Mouse (Mus musculus) forebrain, embryonic 12.5 days (tissue): ENCODE data around the gene Nol4l. TPM values are rescaled to one million over a fixed set of nuclear protein-coding genes. Genes with fewer than 3 reads are reported as not detected.
A peak's percentile ranks its signal among the peaks of the same experiment; 100 is the strongest.
"Not testable (repeated sequence)": the region's sequence is repeated elsewhere in the genome, so short reads cannot be mapped to it uniquely, and the experiment has no call there.

Experiments used
- ATAC-seq: fragments of 200-750 bp; cut with Nextera tagmentation; 2 replicates; pipeline ENCODE4 v1.8.0; 2017; ENCODE audit warnings: moderate TSS enrichment; ENCODE audit not compliant: low FRiP score
- H3K27ac ChIP-seq: fragments of 300-500 bp; sonication (generic); 2 replicates; pipeline ENCODE4 v1.5.1; 2016; ENCODE audit warnings: mild to moderate bottlenecking
- H3K27me3 ChIP-seq: fragments of 300-500 bp; sonication (generic); 2 replicates; pipeline ENCODE4 v1.6.1; 2016; ENCODE audit warnings: mild to moderate bottlenecking
- H3K36me3 ChIP-seq: fragments of 300-500 bp; sonication (generic); replicated peaks from 2 replicates; pipeline ENCODE4 v1.6.1; 2016; ENCODE audit warnings: mild to moderate bottlenecking
- H3K4me1 ChIP-seq: fragments of 300-500 bp; sonication (generic); 2 replicates; pipeline ENCODE4 v1.6.1; 2016
- H3K4me2 ChIP-seq: fragments of 300-500 bp; sonication (generic); 2 replicates; pipeline ENCODE4 v1.6.1; 2016; ENCODE audit warnings: mild to moderate bottlenecking, moderate library complexity
- H3K4me3 ChIP-seq: fragments of 300-500 bp; sonication (generic); replicated peaks from 2 replicates; pipeline ENCODE4 v1.5.1; 2016; ENCODE audit warnings: mild to moderate bottlenecking
- H3K9ac ChIP-seq: fragments of 300-500 bp; sonication (generic); 2 replicates; pipeline ENCODE4 v1.6.1; 2016; ENCODE audit warnings: mild to moderate bottlenecking
- H3K9me3 ChIP-seq: fragments of 300-500 bp; sonication (generic); 2 replicates; pipeline ENCODE4 v1.6.1; 2016
- WGBS: fragments of 180-500 bp; shearing (Covaris S2); methylation state at CpG from one replicate; pipeline ENCODE4 v1.1.7; 2016; 5-methylcytosine and 5-hydroxymethylcytosine counted together
- polyA plus RNA-seq: library from polyadenylated mRNA; unstranded; fragments of >200 nt; fragmentation: Nextera tagmentation; extraction: Ambion mirVana; gene quantifications from 2 replicates; pipeline ENCODE4 v1.2.1, GENCODE M21; 2016

The Nol4l gene
- polyA plus RNA-seq, 1 experiment from 2014 or later, result 31.4 TPM

DNA sequence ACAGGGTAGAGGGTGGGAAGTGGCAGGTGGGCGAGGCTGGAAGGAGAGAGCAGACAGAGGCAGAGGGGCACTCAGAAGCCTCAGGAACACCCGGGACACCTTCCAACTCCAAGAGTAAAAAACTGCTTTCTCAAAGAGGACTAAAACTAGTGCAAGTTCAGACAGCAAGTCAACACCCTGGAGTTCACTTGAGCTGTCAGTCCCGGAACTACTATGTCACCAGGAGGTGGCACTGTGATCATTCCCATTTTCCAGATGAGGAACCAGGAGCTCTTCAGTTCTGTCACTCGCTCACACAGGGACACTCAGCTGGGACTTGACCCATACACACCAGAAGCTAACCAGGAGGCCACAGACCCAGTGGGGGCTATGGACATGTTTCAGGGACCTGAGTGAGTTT, 30.6 kb downstream of the Nol4l start:
- ATAC-seq, result no peak
- no peak overlapping the region for H3K4me3 ChIP-seq
- H3K4me2 ChIP-seq, result no peak overlapping the region
- WGBS, result 58% methylated on average over 4 of the region's 4 CpGs
- peaks cover 16% of the 10 kb centered on the region; the same call in 1 of the 2 replicates for H3K27me3 ChIP-seq
- H3K4me1 ChIP-seq, result peaks cover 36% of the 10 kb centered on the region
- no peaks in the 10 kb centered on the region for H3K9me3 ChIP-seq
- H3K36me3 ChIP-seq, result no peaks in the 10 kb centered on the region
- H3K27ac ChIP-seq, result no peak overlapping the region
- H3K9ac ChIP-seq, result no peak overlapping the region

DNA sequence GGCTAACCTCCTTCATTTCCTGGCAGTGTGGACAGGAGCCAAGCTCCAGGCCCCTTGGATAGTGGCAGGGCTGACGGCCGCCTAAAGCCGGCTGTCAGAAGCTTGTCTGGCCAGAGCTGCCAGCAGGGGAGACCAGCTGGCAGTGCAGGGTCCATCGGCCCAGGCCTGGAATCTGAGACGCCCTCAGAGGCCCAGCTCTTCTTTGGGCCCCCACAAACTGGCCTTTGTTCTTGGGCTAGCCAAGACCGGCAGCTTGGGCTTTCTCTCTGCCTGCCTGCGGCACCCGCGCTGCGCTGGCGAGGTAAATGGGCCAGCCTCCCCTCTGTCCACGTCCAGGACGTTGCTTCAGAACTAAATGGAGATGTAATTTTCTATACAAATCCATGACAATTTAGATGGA, 32.9 kb downstream of the Nol4l start:
- no peak overlapping the region for H3K4me3 ChIP-seq
- peak overlapping the region; percentile 89 for H3K27ac ChIP-seq
- peak; percentile 42 for ATAC-seq
- H3K36me3 ChIP-seq, result no peaks in the 10 kb centered on the region
- H3K9me3 ChIP-seq, result no peaks in the 10 kb centered on the region
- peaks cover 28% of the 10 kb centered on the region; the same call in 1 of the 2 replicates for H3K27me3 ChIP-seq
- no peak overlapping the region; the same call in 1 of the 2 replicates for H3K9ac ChIP-seq
- H3K4me1 ChIP-seq, result peaks cover 55% of the 10 kb centered on the region
- 6% methylated on average over 13 of the region's 13 CpGs for WGBS
- peak overlapping the region; percentile 5; the same call in 1 of the 2 replicates for H3K4me2 ChIP-seq

- no peak for ATAC-seq
- H3K4me2 ChIP-seq, result no peak overlapping the region
- peak overlapping the region; percentile 89 for H3K27ac ChIP-seq
- WGBS, result 86% methylated on average over 6 of the region's 6 CpGs
- H3K4me1 ChIP-seq, result peaks cover 61% of the 10 kb centered on the region
- H3K27me3 ChIP-seq, result peaks cover 34% of the 10 kb centered on the region
- no peaks in the 10 kb centered on the region for H3K36me3 ChIP-seq
- H3K4me3 ChIP-seq, result no peak overlapping the region
- no peaks in the 10 kb centered on the region for H3K9me3 ChIP-seq
- H3K9ac ChIP-seq, result no peak overlapping the region; the same call in 1 of the 2 replicates
These were observed 33.5 kb downstream of the Nol4l start for GRCm38 (mm10) chr2:153496301-153496700.

DNA sequence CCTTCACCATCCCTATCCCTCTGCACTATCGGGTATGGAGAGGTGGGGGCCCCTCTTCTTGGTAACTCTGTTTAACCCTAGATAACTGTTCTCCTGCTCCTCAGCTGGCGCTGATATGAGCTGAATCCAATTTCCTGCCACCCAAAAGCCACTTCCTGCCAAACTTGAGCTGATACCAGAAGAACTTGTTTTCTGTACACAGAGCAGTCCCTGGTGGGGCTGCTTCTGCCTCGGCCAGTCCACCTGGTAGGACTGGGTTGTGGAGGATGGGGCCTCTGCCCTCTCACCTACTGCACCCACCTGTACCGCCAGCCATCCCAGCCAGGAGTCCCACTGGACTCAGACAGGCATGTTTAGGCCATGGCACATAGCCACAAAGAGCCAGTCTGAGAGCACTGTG, 34.0 kb downstream of the Nol4l start:
- Histone ChIP-seq H3K4me3 (no peak overlapping the region), H3K27me3 (peaks cover 39% of the 10 kb centered on the region), H3K36me3 (no peaks in the 10 kb centered on the region), H3K9me3 (no peaks in the 10 kb centered on the region), H3K9ac (peak overlapping the region; percentile 25; the same call in 1 of the 2 replicates), H3K27ac (peak overlapping the region; percentile 89; the same call in 1 of the 2 replicates), H3K4me2 (no peak overlapping the region), H3K4me1 (peaks cover 66% of the 10 kb centered on the region)
- WGBS, result 86% methylated on average over 4 of the region's 4 CpGs
- no peak for ATAC-seq

DNA sequence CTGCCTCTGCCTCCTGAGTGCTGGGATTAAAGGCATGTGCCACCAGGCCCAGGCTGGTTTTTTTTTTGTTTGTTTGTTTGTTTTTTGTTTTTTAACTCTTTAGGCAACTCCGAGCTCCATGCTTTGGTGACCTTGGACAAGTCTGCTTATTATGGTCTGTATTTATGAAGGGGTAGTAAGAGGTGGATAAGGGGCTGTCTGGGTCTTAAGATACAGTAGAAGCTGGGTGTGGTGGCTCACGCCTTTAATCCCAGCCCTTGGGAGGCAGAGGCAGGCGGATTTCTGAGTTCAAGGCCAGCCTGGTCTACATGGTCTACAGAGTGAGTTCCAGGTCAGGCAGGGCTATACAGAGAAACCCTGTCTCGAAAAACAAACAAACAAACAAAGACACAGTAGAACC, 34.4 kb downstream of the Nol4l start:
- peaks cover 42% of the 10 kb centered on the region for H3K27me3 ChIP-seq
- H3K4me2 ChIP-seq, H3K27ac ChIP-seq, H3K9me3 ChIP-seq, H3K36me3 ChIP-seq, ATAC-seq, H3K4me3 ChIP-seq, H3K9ac ChIP-seq: not testable (repeated sequence)
- WGBS, result 95% methylated on average over 4 of the region's 4 CpGs
- H3K4me1 ChIP-seq, result peaks cover 70% of the 10 kb centered on the region

DNA sequence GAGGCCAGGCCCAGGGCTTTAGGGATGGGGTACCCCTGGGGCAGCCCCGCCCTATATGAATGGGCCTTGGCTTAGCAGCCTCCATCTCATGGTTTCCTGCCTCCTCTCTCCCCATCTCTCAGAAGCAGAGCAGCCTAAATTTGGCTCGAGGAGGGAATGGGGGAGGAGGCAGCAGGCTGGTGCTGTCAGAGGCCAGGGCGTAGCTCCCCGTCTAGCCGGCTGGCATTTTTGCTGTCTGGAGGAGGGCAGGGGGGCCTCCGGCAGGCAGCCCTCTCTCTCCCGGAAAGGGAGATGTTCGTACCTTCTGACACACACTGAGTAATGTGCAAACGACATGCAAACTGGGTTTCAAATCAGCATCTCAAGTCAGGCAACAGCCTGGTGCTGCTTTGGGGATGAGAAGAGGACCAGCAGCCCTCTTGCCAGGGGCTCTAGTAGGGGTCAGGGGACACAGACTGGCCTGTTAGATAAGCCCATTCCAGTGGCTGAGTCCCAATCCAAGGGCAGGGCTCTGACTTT, 35.4 kb downstream of the Nol4l start:
- WGBS, result 27% methylated on average over 9 of the region's 9 CpGs
- H3K4me2 ChIP-seq, result peak overlapping the region; percentile 25
- H3K9me3 ChIP-seq, result no peaks in the 10 kb centered on the region
- no peak overlapping the region for H3K4me3 ChIP-seq
- H3K27ac ChIP-seq, result peak overlapping the region; percentile 97
- H3K27me3 ChIP-seq, result peaks cover 51% of the 10 kb centered on the region
- H3K4me1 ChIP-seq, result peaks cover 71% of the 10 kb centered on the region
- H3K9ac ChIP-seq, result peak overlapping the region; percentile 14; the same call in 1 of the 2 replicates
- ATAC-seq, result no peak
- no peaks in the 10 kb centered on the region for H3K36me3 ChIP-seq

- H3K4me1 ChIP-seq, result peaks cover 71% of the 10 kb centered on the region
- ATAC-seq, result no peak
- H3K4me2 ChIP-seq, result peak overlapping the region; percentile 25
- H3K9ac ChIP-seq, result peak overlapping the region; percentile 14; the same call in 1 of the 2 replicates
- H3K36me3 ChIP-seq, result no peaks in the 10 kb centered on the region
- H3K27ac ChIP-seq, result peak overlapping the region; percentile 97
- H3K27me3 ChIP-seq, result peaks cover 50% of the 10 kb centered on the region
- WGBS, result 15% methylated on average over 6 of the region's 6 CpGs
- no peaks in the 10 kb centered on the region for H3K9me3 ChIP-seq
- H3K4me3 ChIP-seq, result no peak overlapping the region
These were observed 35.9 kb downstream of the Nol4l start for GRCm38 (mm10) chr2:153493781-153494292.

DNA sequence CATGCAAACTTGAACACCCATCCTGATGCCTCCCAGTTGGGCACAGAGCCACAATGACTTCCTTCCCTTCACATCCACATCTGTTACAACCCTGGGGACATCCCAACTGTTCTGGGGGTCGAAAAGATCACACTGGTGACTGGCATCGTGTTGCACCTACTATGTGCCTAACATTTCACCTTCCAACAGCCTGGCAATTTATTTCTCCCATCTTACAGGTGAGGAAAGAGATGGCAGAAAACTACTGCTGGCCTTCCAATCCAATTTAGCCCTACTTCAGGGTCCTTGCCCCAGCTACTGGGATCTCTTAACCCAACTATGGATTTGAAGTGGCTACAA, 36.4 kb downstream of the Nol4l start:
- peak overlapping the region; percentile 95 for H3K4me2 ChIP-seq
- peaks cover 47% of the 10 kb centered on the region for H3K27me3 ChIP-seq
- H3K9ac ChIP-seq, result peak overlapping the region; percentile 77
- WGBS, result 32% methylated on average over 2 of the region's 2 CpGs
- H3K4me1 ChIP-seq, result peaks cover 71% of the 10 kb centered on the region
- ATAC-seq, result no peak
- peak overlapping the region; percentile 62 for H3K4me3 ChIP-seq
- no peaks in the 10 kb centered on the region for H3K36me3 ChIP-seq
- H3K9me3 ChIP-seq, result no peaks in the 10 kb centered on the region
- peak overlapping the region; percentile 97 for H3K27ac ChIP-seq

DNA sequence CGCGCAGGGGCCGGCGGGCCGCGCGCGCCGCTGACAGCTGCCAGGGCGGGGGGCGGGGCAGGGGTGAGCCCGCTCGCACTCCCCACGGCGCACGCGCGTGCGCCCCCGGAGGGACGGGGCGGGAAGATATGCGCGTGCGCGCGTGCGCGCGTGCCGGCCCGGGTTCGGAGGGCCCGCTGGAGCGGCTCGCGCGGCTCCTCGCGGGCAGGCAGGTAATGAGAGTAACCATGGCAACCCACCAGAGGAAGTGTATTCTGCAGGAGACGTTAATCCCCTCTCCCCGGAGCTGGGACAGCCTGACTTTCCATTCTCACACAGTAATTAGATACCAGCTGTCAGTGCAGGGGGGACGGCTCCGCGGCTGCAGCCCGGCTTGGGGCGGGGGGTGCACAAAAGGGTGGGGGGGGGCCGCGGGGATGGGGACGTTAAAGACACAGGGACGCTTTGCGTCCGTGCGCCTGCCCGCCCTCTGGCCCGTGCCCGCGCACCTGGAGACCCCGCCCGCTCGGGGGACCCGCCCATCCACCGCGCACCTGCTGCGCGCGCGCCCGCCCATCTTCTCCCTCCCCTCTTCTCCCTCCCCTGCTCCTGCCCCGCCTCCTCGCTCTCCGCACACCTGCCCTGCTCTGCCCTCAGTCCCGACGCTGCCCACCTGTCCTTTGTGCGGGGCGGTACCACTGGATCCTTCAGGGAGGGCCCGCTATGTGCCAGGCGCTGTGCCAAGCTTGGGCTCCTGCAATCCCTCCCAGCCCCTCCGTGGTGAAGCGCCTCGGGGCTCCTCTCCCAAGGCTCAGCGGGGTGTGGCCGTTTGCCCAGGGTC, 37.0 kb downstream of the Nol4l start, which contains the start of gene 4930404H24Rik:
4930404H24Rik (plus strand) TSS at position 218 of the 820 bp plus-strand sequence.
- H3K4me1 ChIP-seq, result peaks cover 66% of the 10 kb centered on the region
- ATAC-seq, result peak; percentile 89
- no peaks in the 10 kb centered on the region for H3K9me3 ChIP-seq
- H3K27me3 ChIP-seq, result peaks cover 47% of the 10 kb centered on the region
- peak within 1 kb of the TSS; percentile 97 for H3K27ac ChIP-seq
- peak within 1 kb of the TSS; percentile 62 for H3K4me3 ChIP-seq
- peak within 1 kb of the TSS; percentile 77 for H3K9ac ChIP-seq
- no peaks in the 10 kb centered on the region for H3K36me3 ChIP-seq
- under 1% methylated on average over 48 of the region's 83 CpGs for WGBS
- H3K4me2 ChIP-seq, result peak within 1 kb of the TSS; percentile 95

DNA sequence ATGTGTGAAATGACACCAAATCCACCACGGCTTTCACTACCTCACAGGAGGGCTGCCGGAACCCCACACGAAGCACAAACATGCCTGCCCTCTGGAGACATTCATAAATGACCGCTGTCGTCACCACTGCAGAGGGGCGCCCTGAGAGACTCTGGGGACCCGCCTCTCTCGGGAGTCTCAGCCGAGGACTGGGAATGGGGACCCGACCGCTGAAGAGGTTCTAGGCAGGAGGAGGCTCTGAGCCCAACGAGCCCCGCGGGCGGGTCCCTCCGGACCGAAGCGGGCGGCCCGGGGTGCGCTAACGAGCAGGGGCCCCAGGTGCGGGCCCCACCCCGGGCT, 37.6 kb downstream of the Nol4l start:
- Histone ChIP-seq H3K4me2 (peak overlapping the region; percentile 95), H3K9me3 (no peaks in the 10 kb centered on the region), H3K9ac (peak overlapping the region; percentile 77), H3K27me3 (peaks cover 47% of the 10 kb centered on the region), H3K27ac (peak overlapping the region; percentile 97), H3K4me1 (peaks cover 59% of the 10 kb centered on the region), H3K4me3 (peak overlapping the region; percentile 62), H3K36me3 (no peaks in the 10 kb centered on the region)
- under 1% methylated on average over 24 of the region's 24 CpGs for WGBS
- ATAC-seq, result peak; percentile 52

GRCm38 (mm10) chr2:153491512-153492178, 38.1 kb downstream of the Nol4l start:
- ATAC-seq, result peak; percentile 3; the same call in 1 of the 2 replicates
- H3K27ac ChIP-seq, result peak overlapping the region; percentile 97
- H3K9ac ChIP-seq, result peak overlapping the region; percentile 77
- peaks cover 54% of the 10 kb centered on the region for H3K4me1 ChIP-seq
- H3K36me3 ChIP-seq, result no peaks in the 10 kb centered on the region
- peak overlapping the region; percentile 62 for H3K4me3 ChIP-seq
- 7% methylated on average over 18 of the region's 18 CpGs for WGBS
- H3K27me3 ChIP-seq, result peaks cover 47% of the 10 kb centered on the region
- no peaks in the 10 kb centered on the region for H3K9me3 ChIP-seq
- H3K4me2 ChIP-seq, result peak overlapping the region; percentile 95

DNA sequence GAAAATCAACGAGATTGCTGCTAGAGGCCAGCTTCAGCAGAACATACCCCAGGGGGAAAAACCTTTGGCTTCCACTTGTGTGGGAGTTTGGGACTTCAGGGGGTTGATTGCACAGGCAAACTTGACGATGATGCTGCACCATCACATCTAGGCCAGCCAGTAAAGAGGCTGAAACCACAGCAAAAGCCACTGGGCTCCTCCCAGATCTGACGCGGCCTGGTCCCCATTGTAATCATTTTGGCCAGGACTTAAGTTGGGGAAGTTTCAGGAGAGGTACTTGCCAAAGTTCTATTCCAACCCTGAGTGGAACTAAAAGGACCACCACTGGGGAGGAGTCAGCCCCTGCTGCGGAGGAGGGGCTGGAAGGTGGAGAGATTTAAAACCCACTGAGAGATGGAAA, 38.8 kb downstream of the Nol4l start:
- Histone ChIP-seq H3K27me3 (peaks cover 42% of the 10 kb centered on the region), H3K9ac (no peak overlapping the region), H3K4me2 (no peak overlapping the region), H3K4me3 (no peak overlapping the region), H3K27ac (peak overlapping the region; percentile 97; the same call in 1 of the 2 replicates), H3K4me1 (peaks cover 47% of the 10 kb centered on the region), H3K36me3 (no peaks in the 10 kb centered on the region), H3K9me3 (no peaks in the 10 kb centered on the region)
- ATAC-seq, result no peak
- whole genome bisulfite sequencing, result 19% methylated on average over 5 of the region's 5 CpGs
